Mouse (Mus musculus) midbrain, embryonic 13.5 days (tissue): ENCODE measurements around the gene Gm28230. TPM values are rescaled to one million over a fixed set of nuclear protein-coding genes. Genes with fewer than 3 reads are reported as not detected.

ENCODE experiments used
- ATAC-seq: fragments of 200-750 bp; cut with Nextera tagmentation; 2 replicates; pipeline ENCODE4 v1.8.0; 2017; ENCODE audit warnings: mild to moderate bottlenecking, moderate TSS enrichment, moderate library complexity
- H3K27ac ChIP-seq: fragments of 300-500 bp; sonication (generic); 2 replicates; pipeline ENCODE4 v1.5.1; 2015; ENCODE audit warnings: inconsistent platforms, mild to moderate bottlenecking, moderate library complexity
- H3K27me3 ChIP-seq: fragments of 300-500 bp; sonication (generic); 2 replicates; pipeline ENCODE4 v1.6.1; 2015; ENCODE audit warnings: mild to moderate bottlenecking, inconsistent platforms
- H3K36me3 ChIP-seq: fragments of 300-500 bp; sonication (generic); 2 replicates; pipeline ENCODE4 v1.6.1; 2015; ENCODE audit warnings: mild to moderate bottlenecking, inconsistent platforms
- H3K4me1 ChIP-seq: fragments of 300-500 bp; sonication (generic); replicated peaks from 2 replicates; pipeline ENCODE4 v1.6.1; 2015; ENCODE audit warnings: inconsistent platforms
- H3K4me2 ChIP-seq: fragments of 300-500 bp; sonication (generic); replicated peaks from 2 replicates; pipeline ENCODE4 v1.6.1; 2015; ENCODE audit warnings: moderate library complexity, mild to moderate bottlenecking, inconsistent platforms
- H3K4me3 ChIP-seq: fragments of 300-500 bp; sonication (generic); replicated peaks from 2 replicates; pipeline ENCODE4 v1.5.1; 2015; ENCODE audit warnings: mild to moderate bottlenecking, inconsistent platforms
- H3K9ac ChIP-seq: fragments of 300-500 bp; sonication (generic); replicated peaks from 2 replicates; pipeline ENCODE4 v1.6.1; 2015; ENCODE audit warnings: mild to moderate bottlenecking, inconsistent platforms
- H3K9me3 ChIP-seq: fragments of 300-500 bp; sonication (generic); 2 replicates; pipeline ENCODE4 v1.6.1; 2016; ENCODE audit warnings: mild to moderate bottlenecking, inconsistent platforms
- WGBS: fragments of 180-500 bp; shearing (Covaris S2); methylation state at CpG from one replicate; pipeline ENCODE4 v1.1.7; 2015; 5-methylcytosine and 5-hydroxymethylcytosine counted together
- polyA plus RNA-seq: library from polyadenylated mRNA; unstranded; fragments of >200 nt; fragmentation: Nextera tagmentation; extraction: Ambion mirVana; gene quantifications from 2 replicates; pipeline ENCODE4 v1.2.1, GENCODE M21; 2015

Gene Gm28230
- polyA plus RNA-seq, 1 experiment from 2014 or later, result not detected

DNA sequence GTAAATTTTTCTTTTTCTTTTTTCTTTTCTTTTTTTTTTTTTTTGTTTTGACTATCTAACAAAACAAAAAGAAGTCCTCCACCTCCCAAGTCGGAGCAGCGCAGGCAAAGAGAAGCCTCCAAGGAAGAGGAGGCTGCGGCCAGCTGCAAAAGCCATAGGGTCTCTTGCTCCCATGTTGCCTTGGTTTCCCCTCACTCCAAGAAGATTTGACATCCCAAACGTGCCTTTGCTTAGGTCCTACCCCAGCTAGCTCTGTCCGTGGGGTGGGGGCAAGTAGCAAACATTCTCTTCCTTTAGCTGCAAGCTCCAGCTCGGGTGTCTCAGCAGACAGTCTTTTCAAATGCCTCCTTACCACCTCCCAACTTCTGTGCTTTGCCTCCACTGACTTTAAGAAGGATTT is 7.2 kb downstream of the Gm28230 start:
- ATAC-seq, result no peak
- H3K36me3 ChIP-seq, result no peaks in the 10 kb centered on the region
- H3K4me2 ChIP-seq, result no peak overlapping the region
- peaks cover 99% of the 10 kb centered on the region for H3K27me3 ChIP-seq
- peaks cover 8% of the 10 kb centered on the region for H3K4me1 ChIP-seq
- 1% methylated on average over 6 of the region's 6 CpGs for WGBS
- H3K27ac ChIP-seq, result no peak overlapping the region
- no peaks in the 10 kb centered on the region for H3K9me3 ChIP-seq
- H3K4me3 ChIP-seq, result no peak overlapping the region
- H3K9ac ChIP-seq, result no peak overlapping the region

DNA sequence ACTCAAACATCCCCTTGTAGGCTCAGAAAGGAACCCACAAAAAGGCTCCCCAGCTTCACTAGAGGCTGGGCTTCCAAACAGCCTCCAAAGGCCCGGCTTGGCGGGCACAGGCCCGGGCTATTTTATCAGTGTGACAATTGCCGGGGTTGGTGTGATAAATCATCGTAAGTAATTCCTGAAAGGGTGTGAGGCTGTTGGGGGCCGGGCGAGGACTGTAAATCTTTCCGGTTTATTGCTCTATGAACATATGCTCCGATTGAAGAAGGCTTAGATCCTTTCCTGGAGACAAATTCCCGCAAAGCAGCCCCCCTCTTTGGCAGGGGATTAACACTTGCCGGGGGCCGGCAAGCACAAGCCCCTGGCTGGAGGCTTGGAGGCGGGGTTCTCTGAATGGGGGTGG is 7.9 kb downstream of the Gm28230 start:
- H3K36me3 ChIP-seq, result no peaks in the 10 kb centered on the region
- H3K27me3 ChIP-seq, result peaks cover 99% of the 10 kb centered on the region
- ATAC-seq, result no peak
- H3K9ac ChIP-seq, result no peak overlapping the region
- 1% methylated on average over 13 of the region's 13 CpGs for WGBS
- H3K4me2 ChIP-seq, result no peak overlapping the region
- H3K27ac ChIP-seq, result no peak overlapping the region
- H3K9me3 ChIP-seq, result no peaks in the 10 kb centered on the region
- no peak overlapping the region for H3K4me3 ChIP-seq
- H3K4me1 ChIP-seq, result peaks cover 8% of the 10 kb centered on the region

DNA sequence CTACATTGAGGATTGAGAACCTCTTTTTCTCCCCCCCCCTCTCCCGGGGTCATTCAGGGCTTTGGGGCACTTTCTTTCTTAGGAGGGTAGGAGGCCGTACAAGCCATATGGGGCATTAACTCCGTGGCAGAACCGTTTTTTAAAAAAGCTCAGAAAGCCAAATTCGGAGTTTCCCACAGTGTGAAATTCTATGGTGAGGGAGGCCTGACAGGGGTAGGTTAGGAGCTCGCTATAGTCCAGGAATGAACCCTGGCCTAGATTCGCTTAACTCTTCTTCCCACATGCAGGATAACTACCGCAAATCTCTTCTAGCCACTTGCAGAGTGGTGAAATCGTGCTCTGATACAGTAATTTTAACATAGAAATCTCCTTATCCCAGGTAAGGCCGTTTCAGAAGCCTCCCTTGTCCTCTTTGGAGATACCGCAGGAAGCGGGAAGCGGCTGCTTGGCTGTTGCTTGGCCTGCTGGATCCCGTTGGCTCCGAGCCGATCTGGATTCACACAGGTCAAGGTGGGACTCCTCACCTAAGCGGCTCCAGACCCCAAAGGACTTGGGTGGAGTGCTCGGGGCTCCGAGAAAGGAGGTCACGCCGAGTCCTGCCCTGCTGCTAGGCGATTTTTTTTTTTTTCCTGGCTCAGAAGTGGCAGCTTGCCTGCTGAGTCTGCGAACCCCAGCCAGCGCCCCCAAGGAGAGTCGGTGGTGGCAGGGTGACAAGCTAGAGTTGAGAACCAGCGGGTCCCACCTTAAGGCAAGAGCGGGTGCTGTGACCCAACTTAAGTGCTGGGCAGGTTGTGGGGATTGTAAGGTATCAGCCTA is 8.7 kb downstream of the Gm28230 start:
- Histone ChIP-seq H3K27ac (no peak overlapping the region), H3K27me3 (peaks cover 100% of the 10 kb centered on the region), H3K4me2 (no peak overlapping the region), H3K36me3 (no peaks in the 10 kb centered on the region), H3K9ac (no peak overlapping the region), H3K4me1 (peaks cover 8% of the 10 kb centered on the region), H3K4me3 (no peak overlapping the region), H3K9me3 (no peaks in the 10 kb centered on the region)
- no peak for ATAC-seq
- whole genome bisulfite sequencing, result 2% methylated on average over 27 of the region's 27 CpGs

DNA sequence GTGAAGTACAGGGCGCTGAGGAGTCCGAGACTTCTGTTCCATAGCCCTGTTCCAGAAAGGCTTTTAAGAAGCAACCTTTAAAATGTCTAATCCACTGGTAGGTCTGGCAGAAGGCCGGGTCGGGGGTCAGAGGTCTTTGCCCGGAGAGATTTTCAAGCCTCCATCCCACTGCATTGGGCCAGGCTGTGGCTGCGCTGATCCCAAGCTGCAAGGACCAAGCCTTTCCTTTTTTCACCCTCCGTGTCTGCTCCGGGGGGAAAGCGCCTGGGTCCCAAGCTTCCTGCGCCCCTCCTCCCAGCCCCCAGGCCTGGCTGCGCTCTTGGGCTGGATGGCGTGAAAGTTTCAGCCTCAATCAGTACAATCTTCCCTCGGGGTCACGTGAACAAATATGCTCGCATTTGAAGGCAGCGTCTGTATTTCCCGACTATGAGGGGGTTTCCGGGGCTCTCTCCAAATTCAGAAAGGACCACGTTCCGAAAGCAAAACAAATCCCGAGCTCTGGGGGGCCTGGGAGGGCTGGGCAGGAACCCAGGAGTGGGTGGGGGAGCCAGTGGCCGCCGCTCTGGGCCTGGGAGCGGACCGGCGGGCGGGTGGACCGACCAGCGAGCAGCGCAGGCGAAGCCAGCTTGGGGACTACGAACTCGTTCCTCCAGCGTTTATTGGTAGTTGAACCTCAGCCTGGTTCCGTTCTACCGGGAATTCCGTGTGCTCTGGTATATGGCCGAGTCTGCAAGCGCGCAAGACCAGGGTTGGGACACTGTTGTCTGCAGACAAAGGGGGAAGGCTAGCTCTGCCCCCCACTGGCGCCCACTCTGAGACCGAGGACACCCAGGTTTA is 9.5 kb downstream of the Gm28230 start:
- Histone ChIP-seq H3K9me3 (no peaks in the 10 kb centered on the region), H3K4me3 (0 out of 2 replicates have a peak overlapping the region, but pooled peaks have one; percentile 7), H3K27ac (no peak overlapping the region), H3K27me3 (peaks cover 100% of the 10 kb centered on the region), H3K4me1 (peaks cover 8% of the 10 kb centered on the region), H3K36me3 (no peaks in the 10 kb centered on the region), H3K4me2 (0 out of 2 replicates have a peak overlapping the region, but pooled peaks have one; percentile 14), H3K9ac (no peak overlapping the region)
- no peak for ATAC-seq
- WGBS, result under 1% methylated on average over 42 of the region's 42 CpGs

DNA sequence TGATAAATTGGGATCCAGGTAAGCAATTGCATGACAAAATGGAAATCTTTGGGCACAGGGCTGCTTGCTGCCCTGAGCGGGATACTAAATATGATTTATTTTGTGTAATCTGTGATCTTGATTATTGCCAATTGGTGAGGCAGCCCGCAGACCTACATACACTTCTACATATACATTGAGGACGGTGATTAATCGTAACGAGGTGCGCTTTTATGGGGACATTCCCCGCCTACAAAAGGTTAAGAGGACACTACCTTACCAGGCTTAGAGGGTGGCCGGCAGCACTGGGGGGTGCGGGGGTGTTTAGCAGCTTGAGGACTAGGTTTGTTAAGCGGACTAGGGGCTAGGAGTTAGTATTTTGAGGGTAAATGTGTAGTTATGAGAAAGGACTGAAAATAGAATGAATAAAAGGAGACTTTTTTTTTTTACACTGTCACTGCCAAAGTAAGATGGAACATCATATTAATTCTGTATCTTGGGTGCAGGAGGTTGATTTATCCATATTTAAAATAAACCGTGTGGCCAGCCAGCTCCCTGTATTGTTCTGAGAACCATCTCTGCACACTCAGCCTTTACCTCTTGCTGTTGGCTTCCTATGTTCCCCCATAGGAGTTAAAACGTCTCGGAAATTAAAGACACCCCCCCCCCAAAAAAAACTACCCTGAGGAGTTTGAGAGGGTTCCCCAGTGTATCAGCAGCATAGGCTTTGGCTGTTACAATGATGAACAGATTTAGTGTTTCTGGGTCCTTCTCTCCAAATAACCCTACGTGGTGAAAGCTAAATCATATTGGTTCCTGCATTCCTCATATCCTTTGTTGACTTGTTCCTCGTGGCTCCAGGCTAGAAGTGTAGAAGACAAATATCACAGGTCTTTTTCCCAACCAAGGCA is 10.4 kb downstream of the Gm28230 start:
- WGBS, result 2% methylated on average over 15 of the region's 15 CpGs
- H3K4me3 ChIP-seq, result no peak overlapping the region
- no peak overlapping the region for H3K4me2 ChIP-seq

DNA sequence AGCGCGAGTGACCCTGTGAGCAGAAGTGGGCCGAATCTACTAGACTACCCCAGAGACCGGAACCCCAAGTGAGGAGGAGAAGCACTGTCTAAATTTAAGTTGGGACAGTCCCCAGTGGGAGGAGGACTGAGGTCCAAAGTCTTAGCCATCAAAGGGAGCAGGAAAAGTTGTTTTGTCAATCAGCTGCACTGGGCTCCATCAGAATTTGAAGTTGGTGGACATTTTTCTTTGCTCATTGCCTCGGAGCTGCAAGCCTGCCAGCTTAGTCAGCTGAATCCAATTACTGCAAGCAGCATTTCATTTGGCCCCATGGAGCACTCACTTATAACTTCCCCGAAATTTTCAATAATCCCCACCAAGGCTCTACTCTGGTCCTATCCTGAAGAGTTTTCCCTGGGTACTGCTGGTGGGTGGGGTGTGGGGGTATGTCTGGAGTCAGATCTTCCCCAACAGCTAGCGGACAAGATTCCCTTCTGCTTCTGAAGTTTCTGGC is 11.1 kb downstream of the Gm28230 start:
- Histone ChIP-seq H3K36me3 (no peaks in the 10 kb centered on the region), H3K9me3 (no peaks in the 10 kb centered on the region), H3K4me3 (no peak overlapping the region), H3K27me3 (peaks cover 100% of the 10 kb centered on the region), H3K4me1 (peaks cover 8% of the 10 kb centered on the region), H3K27ac (no peak overlapping the region), H3K4me2 (no peak overlapping the region), H3K9ac (no peak overlapping the region)
- 3% methylated on average over 7 of the region's 7 CpGs for WGBS
- ATAC-seq, result no peak

More for the DNA sequence above, 10.4 kb downstream of the Gm28230 start:
- H3K27ac ChIP-seq, result no peak overlapping the region
- H3K27me3 ChIP-seq, result peaks cover 100% of the 10 kb centered on the region
- no peaks in the 10 kb centered on the region for H3K36me3 ChIP-seq
- H3K9ac ChIP-seq, result no peak overlapping the region
- ATAC-seq, result no peak
- H3K4me1 ChIP-seq, result peaks cover 8% of the 10 kb centered on the region
- no peaks in the 10 kb centered on the region for H3K9me3 ChIP-seq

DNA sequence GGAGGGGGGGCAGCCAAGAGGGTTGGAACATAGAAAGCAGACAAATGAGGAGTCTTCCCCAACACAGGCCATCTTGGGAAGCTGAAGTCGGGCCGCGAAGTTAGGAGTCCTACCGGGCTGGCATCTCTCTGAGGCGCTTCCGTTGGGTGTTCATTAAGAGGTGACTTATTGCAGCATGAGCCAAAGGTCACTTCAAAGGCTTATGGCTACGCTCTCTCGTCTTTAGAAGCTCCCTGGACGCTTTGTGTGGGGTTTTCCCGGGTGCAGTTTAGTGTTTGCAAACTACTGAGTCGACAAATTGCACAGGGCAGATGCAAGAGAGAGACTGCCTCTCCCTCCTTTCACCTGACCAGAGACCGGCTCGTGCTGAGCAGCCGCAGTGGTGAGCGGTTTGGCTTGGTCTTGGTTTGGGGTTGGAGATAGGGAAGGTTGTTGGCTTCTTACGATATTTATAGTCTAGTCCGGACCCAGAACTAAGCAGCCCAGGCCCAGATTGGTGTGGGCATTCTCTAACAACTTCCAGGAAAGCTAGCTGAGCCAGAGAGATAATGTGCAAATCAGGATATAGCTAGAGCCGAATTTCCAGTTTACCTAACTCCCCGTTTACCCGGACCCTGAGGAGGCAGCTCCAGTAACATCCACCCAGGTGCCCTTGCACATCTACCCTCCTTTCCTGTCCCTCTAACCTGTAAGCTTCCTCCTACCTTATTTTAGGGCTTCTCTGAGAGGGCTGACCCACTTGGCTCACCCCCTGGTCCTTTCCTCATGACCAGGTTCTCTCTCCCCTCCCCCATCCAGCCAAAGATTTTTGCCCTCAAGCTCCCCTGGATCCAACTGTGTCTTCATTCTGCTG is 12.3 kb downstream of the Gm28230 start:
- no peak overlapping the region for H3K9ac ChIP-seq
- H3K4me3 ChIP-seq, result no peak overlapping the region
- H3K9me3 ChIP-seq, result no peaks in the 10 kb centered on the region
- no peaks in the 10 kb centered on the region for H3K36me3 ChIP-seq
- no peak overlapping the region for H3K27ac ChIP-seq
- ATAC-seq, result no peak
- 0% methylated on average over 20 of the region's 20 CpGs for WGBS
- H3K4me1 ChIP-seq, result peaks cover 4% of the 10 kb centered on the region; the same call in 1 of the 2 replicates
- H3K4me2 ChIP-seq, result no peak overlapping the region
- peaks cover 100% of the 10 kb centered on the region for H3K27me3 ChIP-seq

DNA sequence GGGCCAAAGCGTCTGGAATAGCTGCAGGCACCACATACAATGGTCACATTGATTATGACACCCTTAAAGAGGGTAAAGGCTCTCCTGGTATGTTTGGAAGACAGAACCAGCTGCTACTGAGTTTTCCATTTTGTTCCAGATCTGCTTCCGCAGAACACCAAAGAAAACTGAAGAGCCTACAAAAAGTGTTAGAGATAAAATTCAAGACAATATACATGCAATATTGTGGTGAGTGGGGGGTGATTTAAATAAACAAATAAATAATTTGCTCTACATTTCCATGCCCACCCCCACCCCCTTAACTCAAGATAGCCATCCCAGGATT is 12.9 kb downstream of the Gm28230 start:
- no peak overlapping the region for H3K4me2 ChIP-seq

DNA sequence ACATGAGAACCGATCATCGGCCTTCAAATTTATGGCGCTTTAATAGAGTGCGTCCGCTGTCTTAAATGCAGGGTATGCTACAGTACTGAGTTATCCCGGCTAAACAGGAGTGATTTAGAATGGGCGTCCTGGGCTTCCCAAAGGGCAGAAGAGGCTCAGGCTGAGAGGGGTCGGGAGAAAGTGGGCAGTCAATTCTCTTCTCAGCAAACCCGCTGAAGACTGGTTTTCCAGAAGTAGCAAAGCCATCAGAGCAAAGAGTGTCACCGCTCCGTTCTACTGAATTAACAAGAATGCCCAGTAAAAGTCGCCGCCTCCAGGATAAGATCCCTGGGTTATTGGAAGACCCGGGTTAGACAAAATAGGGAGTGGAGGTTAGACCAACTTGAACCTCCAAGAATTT is 13.3 kb downstream of the Gm28230 start:
- no peak overlapping the region for H3K27ac ChIP-seq
- 2% methylated on average over 14 of the region's 14 CpGs for WGBS
- no peak overlapping the region for H3K9ac ChIP-seq
- H3K4me2 ChIP-seq, result no peak overlapping the region
- no peak for ATAC-seq
- no peaks in the 10 kb centered on the region for H3K36me3 ChIP-seq
- peaks cover 100% of the 10 kb centered on the region for H3K27me3 ChIP-seq
- no peaks in the 10 kb centered on the region for H3K9me3 ChIP-seq
- H3K4me1 ChIP-seq, result peaks cover 4% of the 10 kb centered on the region; the same call in 1 of the 2 replicates
- H3K4me3 ChIP-seq, result no peak overlapping the region

More for the DNA sequence above, 12.9 kb downstream of the Gm28230 start:
- no peak for ATAC-seq
- no peak overlapping the region for H3K4me3 ChIP-seq
- no peak overlapping the region for H3K27ac ChIP-seq
- peaks cover 100% of the 10 kb centered on the region for H3K27me3 ChIP-seq
- 1% methylated on average over 2 of the region's 2 CpGs for WGBS
- no peak overlapping the region for H3K9ac ChIP-seq
- no peaks in the 10 kb centered on the region for H3K9me3 ChIP-seq
- no peaks in the 10 kb centered on the region for H3K36me3 ChIP-seq
- peaks cover 4% of the 10 kb centered on the region; the same call in 1 of the 2 replicates for H3K4me1 ChIP-seq

DNA sequence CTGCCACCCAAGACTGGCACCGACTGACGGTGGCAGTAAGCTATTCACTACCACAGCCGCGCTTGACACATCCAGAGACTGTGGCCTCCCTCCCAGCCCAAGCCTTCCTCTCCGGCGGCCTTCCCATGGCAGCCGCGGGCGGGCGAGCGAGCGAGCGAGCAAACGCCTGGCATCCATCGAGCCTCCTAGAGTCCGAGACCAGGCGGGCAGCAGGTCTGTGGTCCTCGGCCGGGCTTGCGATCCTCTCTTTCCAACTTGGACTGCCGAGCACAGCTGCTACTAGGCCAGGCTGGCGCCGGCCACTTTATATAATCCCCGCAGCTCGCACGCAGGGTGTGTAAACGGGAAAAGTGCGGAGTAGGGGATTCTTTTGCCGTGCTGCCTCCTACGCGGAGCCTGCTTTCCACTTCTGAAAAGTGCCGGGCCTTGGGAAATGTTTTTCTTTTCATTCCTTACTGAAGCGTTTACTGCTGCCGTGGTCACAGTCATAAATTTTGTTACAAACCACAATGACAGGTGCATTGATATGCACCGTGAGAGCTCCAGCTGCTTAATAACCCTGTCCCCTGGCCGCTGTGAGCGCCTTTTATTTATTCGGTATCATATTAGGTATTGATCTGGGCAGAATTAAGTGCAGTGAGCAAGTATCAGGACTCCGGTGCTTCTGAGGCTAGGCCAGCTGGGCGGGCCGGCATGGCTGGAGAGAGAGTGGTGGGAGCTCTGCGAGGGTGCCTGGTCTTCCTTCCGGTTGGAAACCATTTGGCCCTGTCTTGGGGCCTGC is 14.0 kb downstream of the Gm28230 start:
- H3K4me3 ChIP-seq, result no peak overlapping the region
- no peak for ATAC-seq
- no peak overlapping the region for H3K4me2 ChIP-seq
- 1% methylated on average over 43 of the region's 43 CpGs for WGBS
- H3K36me3 ChIP-seq, result no peaks in the 10 kb centered on the region
- peaks cover 100% of the 10 kb centered on the region for H3K27me3 ChIP-seq
- no peak overlapping the region for H3K27ac ChIP-seq
- no peaks in the 10 kb centered on the region for H3K9me3 ChIP-seq
- no peak overlapping the region for H3K9ac ChIP-seq
- peaks cover 4% of the 10 kb centered on the region; the same call in 1 of the 2 replicates for H3K4me1 ChIP-seq
